Mouse (Mus musculus): Measurements from ENCODE around the gene Gm42742.

The Gm42742 gene

DNA sequence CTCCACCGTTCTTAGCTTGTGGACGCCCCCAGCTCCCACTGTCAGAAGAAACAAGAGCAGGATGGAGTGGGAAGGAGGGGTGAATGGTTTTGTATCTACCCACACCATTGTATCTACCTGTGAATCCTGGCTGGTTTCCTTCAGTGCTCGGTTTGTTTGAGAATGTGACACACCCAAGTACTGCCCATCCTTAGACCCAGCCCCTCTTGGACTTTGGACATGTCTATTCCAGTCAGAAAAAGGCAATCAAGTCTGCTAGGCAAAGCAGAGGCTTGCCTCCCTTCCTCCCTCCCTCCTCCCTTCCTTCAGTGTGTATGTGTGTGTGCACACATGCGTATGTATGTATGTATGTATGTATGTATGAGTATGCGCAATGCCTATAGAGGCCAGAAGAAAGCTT, 17.3 kb downstream of the Gm42742 start:
- no peak for DNase-seq (ENCODE audit: low spot score)

DNA sequence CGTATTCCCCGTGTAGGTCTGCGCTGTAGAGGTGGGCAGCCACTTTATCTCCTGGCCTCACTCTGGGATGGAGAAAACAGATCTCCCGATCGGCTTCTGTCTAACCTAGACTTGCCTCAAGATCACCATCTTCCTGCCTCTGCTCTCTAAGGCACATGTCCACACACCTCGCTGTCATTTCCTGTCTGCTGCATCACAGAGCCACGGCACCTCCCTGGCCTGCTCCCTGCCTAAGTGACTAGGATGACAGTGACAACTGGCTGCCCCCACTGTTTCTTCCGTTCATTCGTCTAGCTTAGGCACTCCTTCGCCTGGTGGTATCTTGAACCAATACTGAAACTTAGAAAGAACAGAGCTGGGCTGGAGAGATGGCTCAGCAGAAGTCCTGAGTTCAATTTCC, 21.3 kb downstream of the Gm42742 start:
- DNase-seq (ENCODE audit: low spot score): no peak

DNA sequence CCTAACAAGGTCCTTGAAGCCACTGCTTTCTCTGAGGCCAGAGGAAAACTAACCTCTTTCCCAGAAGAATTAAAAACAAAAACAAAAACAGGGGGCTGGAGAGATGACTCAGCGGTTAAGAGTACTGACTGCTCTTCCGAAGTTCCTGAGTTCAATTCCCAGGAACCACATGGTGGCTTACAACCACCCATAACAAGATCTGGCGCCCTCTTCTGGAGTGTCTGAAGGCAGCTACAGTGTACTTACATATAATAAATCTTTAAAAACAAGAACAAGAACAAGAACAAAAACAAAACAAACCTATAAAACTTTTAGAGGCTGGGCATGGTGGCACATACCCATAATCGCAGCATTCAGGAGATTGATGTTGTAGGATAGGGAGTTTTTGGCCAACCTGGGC, 24.4 kb downstream of the Gm42742 start:
- DNase-seq (ENCODE audit: low spot score): no peak

DNA sequence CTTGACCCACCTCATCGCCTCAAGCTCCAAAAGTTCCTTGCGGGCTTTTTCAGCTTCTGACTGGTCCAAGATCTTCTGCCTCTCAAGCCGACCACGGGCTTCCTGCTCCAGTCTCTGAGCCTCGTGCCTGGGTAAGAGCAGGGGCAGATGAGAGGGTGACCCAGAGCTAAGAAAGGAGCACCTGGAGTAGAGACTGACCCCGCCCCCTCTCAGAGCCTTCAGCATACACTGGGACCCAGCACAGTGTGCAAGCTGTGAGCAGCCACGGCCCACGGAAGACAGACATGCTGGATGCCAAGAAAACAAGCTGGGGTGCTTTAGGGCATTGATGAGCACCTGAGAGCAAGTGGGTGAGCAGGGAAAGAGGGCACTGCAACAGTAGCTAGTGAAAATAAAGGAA, 32.1 kb downstream of the Gm42742 start:
- no peak for DNase-seq (ENCODE audit: low spot score)

DNA sequence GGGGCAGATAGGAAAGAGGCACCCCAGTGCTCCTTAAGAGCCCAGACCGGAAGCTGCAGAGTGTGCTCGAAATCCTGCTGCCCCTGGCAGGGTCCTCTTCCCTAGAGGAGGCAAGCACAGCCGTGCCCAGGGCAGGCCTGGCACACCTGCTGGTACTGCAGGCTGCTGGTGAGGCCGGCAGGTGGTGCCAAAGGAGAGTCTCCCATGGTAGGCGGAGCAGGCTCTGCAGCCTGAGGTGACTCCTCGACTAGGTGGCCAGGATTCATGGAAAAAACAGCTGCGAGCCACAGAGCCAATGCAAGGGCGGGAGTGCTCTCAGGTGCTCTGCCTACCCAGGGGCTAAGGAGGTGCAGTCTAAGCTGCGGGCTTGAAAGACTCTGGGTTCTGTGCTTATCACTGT, 34.6 kb downstream of the Gm42742 start:
- DNase-seq (ENCODE audit: low spot score): no peak

DNA sequence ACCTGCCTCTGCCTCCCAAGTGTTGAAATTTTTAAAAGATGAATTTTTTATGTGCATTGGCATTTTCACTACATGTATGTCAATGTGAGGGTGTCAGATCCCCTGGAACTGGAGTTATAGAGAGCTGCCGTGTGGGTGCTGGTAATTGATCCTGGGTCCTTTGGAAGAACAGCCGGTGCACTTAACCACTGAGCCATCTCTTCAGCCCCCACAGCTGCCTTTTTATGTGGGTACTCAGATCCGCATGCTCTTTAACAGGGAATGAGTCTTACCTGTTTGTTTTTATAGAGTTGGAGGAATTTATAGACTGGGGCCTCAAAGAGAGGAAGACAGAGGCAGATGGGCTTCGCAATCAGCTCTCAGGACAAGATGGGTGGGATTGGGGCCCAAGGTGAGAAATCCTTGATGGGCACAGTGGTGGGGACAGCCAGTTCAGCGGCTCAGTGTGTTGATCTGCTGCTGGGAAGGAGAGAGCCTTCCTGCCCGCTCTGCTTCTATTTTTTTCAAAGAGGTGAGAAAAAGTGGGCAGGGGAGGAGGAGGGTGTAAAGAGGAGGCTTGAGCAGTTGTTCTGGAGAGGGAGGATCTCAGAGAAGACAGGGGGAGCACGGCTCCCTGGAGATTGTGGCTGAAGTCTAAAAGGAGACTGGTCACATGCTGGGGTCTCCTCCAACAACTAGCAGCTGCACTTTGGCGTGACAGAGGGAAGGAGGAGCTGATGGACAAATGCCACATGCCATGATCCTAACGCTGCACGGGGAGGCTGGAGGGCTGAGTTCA, 36.0 kb downstream of the Gm42742 start:
- DNase-seq (ENCODE audit: low spot score): no peak

DNA sequence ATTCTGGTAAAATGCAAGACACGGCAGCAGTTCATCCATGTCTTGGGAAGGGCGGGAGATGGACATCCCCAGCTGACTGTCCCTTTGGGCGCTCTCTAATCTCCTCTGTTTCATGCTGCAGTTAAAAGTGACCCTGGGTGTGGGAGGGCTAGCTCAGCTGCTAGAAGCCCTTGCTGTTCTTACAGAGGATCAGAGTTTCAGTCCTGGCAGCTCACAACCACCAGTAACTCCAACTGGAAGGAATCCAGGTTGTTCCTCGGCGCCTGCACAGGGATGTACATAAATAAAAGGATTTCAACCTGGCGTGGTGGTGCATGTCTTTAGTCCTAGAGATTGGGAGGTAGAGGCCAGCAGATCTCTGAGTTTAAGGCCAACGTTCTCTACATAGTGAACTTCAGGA, 37.8 kb downstream of the Gm42742 start:
- DNase-seq (ENCODE audit: low spot score): no peak

DNA sequence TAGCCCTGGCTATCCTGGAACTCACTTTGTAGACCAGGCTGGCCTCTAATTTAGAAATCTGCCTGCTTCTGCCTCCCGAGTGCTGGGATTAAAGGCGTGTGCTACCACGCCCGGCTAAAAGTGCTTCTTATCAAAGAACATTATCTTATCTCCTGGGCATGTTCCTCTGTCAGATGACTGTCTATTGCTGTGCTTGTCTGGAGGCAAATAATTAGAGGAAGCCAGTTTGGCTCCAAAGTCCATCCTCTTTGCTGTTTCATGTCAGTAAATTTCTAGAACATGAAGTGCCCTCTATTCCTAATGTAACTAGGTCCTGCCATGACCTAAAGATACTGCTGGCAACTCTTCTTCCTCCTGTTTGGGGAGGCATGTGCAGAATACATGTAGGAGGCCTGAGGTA, 38.8 kb downstream of the Gm42742 start:
- DNase-seq (ENCODE audit: low spot score): no peak

DNA sequence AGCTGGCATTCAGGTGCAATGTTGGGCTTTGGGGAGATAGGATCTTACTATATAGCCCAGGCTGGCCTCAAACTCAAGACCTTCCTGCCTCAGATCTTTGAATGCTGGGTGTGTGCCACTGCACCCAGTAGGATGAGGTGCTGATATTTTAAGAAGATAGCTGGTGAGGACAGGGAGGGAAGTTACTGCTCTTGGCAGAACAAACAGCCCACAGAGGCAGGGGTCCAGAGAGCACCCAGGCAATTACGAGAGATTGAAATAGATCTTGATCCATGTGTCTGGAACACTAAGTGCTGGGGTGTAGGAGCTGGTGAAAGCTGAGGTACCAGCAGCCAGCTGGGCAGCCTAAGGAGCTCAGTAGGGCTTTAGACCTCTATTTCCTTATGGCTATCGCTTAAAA, 39.3 kb downstream of the Gm42742 start:
- no peak for DNase-seq (ENCODE audit: low spot score)

DNA sequence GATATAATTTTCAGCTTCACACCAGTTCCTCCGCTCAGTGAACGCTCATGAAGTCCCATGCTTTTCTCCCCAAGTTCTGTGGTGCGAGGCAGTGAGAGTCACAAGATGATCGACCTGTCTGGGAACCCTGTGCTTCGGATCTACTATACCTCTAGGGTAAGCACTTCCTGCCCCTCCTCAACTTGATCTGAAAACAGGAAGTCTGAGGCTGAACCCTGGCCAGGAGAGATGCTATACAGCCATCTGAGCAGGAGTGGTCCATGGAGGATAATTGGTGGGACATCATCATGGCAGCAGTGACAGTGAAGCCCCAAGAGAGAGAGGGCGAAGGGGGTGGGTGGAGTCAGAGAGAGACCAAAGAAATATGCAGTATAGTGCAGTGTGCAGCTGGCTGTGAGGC, 42.1 kb downstream of the Gm42742 start:
- no peak for DNase-seq (ENCODE audit: low spot score)

DNA sequence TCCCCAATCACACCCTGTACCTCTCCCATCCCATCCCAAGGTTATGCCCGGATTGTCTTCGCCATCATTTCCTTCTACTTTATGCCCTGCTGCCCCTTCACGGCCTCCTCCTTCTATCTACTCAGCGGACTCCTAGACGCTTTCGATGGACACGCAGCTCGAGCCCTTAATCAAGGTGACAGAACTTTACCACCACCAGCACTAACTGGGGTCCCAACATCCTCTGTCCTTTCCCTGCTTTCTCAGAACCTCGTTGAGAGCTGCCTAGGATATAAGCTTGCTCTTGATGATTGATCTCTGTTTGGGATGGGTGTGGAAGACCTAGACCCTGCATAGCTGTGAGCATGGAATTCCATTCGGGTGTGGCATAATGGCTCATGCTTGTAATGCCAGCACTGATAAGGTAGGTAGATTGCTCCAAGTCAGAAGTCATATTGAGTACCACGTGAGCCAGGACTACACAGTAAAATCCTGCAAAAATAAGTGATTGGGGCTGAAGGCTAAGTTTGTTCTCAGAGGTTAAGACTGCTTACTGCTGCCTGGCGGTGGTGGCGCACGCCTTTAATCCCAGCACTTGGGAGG, 43.9 kb downstream of the Gm42742 start:
- DNase-seq (ENCODE audit: low spot score): no peak

DNA sequence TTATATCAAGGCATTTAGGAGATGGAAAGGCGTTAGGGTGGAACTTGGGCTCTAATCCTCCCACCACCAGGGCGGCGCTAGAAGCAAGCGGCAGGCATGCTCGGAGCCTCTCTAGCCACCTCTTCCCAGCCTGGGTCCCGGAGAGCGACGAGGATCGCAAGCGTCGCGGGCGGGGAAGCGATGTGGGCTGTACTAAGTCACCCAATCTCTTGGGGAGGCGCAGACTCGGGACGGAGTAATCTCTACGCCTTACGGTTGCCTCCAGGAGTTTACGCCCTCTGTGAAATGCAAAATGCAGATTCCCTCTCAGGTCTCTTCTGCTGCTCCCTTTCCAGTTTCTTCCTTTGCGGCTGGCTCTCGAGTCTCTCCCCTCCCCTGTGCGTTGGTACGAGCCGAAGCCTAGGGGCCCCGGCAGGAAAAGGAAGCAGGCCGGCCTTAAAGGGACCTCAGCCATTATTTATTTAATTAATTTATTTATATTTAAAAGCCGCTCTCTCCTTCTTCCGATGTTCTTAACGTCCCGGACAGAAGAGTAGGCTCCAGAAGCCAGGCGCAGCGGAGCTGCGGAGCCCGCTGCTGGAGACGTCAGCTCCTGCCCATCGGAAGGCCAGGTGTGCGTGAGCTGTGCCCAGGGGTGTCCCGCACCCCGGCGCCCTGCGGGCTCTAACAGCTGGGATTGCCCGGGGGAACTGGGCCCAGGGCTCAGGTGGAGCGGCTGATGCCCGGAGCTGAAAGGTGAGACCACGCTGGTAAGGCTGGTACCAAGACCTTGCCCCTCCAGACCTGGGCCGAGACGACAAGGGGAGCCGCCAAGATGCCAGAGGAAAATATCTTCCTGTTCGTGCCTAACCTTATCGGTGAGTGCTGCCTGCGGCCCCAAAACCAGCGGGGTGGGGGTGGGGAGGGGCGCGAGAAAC, 44.7 kb downstream of the Gm42742 start, which contains the start of gene Cdiptos:
TSS of gene Cdiptos (minus strand) at position 149 of the 917 bp plus-strand sequence.
- DNase-seq (ENCODE audit: low spot score): peak; percentile 91

DNA sequence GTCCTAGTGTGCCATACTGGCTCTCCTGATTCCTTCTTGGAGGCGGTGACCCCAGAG, 45.2 kb downstream of the Gm42742 start, which contains the start of gene Cdipt:
TSS of gene Cdipt (plus strand) at position 22 of the 57 bp plus-strand sequence.
- no peak for DNase-seq (ENCODE audit: low spot score)

DNA sequence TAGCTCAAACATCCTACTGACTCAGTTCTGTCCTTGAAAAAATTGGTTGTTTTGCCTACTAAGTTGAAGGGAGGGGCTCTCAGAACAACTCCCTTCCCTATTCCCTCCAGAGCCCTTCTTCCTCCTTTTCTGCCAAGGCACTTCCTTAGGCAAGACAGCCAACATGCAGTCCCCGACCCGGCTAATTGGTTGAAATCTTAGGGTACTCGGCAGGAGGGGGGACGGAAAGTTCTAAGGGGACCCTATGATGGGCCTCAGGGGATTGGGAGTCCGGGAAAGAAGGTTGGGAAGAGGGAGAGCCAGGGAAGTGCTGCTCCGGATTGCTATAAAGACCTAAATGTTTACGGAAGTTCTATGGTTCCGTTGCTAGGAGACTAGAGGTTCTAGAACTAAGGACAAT, 45.4 kb downstream of the Gm42742 start:
- DNase-seq (ENCODE audit: low spot score): peak; percentile 34

DNA sequence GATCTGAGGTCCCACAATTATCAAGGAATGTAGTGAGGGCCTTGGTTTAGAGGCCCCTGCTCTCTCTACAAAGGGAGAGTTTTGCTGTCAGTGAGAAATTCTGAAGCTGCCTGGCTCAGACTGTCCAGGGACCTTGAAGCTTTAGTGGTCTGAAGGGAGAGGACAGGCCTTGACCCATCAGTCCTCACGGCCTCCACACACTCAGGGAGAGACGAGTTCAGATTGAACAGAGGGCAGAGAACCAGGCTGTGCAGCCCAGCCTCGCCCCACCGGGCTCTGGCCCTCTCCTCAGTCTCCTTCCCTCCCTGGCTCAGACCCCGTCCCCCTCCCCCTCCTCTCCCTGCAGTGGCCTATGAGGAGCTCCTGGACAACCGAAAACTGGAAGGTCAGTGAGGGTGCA, 53.5 kb downstream of the Gm42742 start:
- peak; percentile 54 for DNase-seq (ENCODE audit: low spot score)

DNA sequence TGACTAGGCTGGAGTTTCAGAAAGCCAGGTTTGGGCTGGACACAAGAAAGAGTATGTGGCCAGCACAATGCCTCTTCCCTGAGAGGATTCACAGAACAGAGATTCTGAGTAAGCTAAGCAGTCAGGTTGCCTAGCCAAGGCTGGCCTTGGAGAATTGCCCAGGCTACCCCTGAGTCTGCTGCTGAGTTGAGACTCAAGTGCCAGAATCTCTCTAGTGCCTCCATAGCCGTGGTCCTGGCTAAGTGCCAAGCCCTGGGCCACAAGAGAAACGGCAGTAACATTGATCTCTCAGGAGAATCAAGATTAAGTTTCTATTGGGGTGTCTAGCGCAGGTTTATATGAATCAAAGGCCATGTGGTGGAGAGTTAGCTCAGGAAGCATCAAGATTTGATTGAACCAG, 55.3 kb downstream of the Gm42742 start:
- DNase-seq (ENCODE audit: low spot score): no peak

Data from ovary, adult 18-20 months (tissue).